Mouse (Mus musculus) retina, postnatal 1 day (tissue): Measurements from ENCODE around the gene Mtfr1l.

Source experiments
- DNase-seq: peaks from one replicate; pipeline ENCODE4 v3.0.0-alpha.2; 2012

Gene Mtfr1l

GRCm38 (mm10) chr4:134534932-134535786 lies at the start of gene Mtfr1l:
Gene Mtfr1l (minus strand): TSS chr4:134535387.
- peak; percentile 98 for DNase-seq

GRCm38 (mm10) chr4:134583513-134583912 lies 48.3 kb upstream of the Mtfr1l start:
- no peak for DNase-seq

- no peak for DNase-seq
These were observed 46.2 kb upstream of the Mtfr1l start for GRCm38 (mm10) chr4:134581365-134581764.

GRCm38 (mm10) chr4:134580351-134581148 lies 45.4 kb upstream of the Mtfr1l start:
- DNase-seq = peak; percentile 48

GRCm38 (mm10) chr4:134579620-134580019 lies 44.4 kb upstream of the Mtfr1l start:
- DNase-seq = no peak

- peak; percentile 48 for DNase-seq
These were observed 44.0 kb upstream of the Mtfr1l start for GRCm38 (mm10) chr4:134579212-134579611.

- no peak for DNase-seq
These were observed 43.2 kb upstream of the Mtfr1l start for GRCm38 (mm10) chr4:134578407-134578806.

- DNase-seq = no peak
These were observed 42.1 kb upstream of the Mtfr1l start for GRCm38 (mm10) chr4:134577281-134577680.

- DNase-seq = peak; percentile 92
These were observed 40.3 kb upstream of the Mtfr1l start for GRCm38 (mm10) chr4:134575486-134575885.

GRCm38 (mm10) chr4:134572449-134573300 lies 37.5 kb upstream of the Mtfr1l start:
- DNase-seq = peak; percentile 72

- DNase-seq = peak; percentile 63
These were observed 35.7 kb upstream of the Mtfr1l start for GRCm38 (mm10) chr4:134570704-134571451.

GRCm38 (mm10) chr4:134569831-134570230 lies 34.6 kb upstream of the Mtfr1l start:
- DNase-seq = no peak

GRCm38 (mm10) chr4:134569205-134569604 lies 34.0 kb upstream of the Mtfr1l start:
- no peak for DNase-seq

GRCm38 (mm10) chr4:134567377-134568226 lies 32.4 kb upstream of the Mtfr1l start:
- DNase-seq = peak; percentile 59

GRCm38 (mm10) chr4:134564093-134564492 lies 28.9 kb upstream of the Mtfr1l start:
- DNase-seq = no peak

- no peak for DNase-seq
These were observed 28.4 kb upstream of the Mtfr1l start for GRCm38 (mm10) chr4:134563624-134564023.

GRCm38 (mm10) chr4:134562014-134562413 lies 26.8 kb upstream of the Mtfr1l start:
- no peak for DNase-seq

- DNase-seq = no peak
These were observed 25.5 kb upstream of the Mtfr1l start for GRCm38 (mm10) chr4:134560699-134561098.

GRCm38 (mm10) chr4:134559154-134559553 lies 24.0 kb upstream of the Mtfr1l start:
- no peak for DNase-seq

- DNase-seq = no peak
These were observed 23.5 kb upstream of the Mtfr1l start for GRCm38 (mm10) chr4:134558570-134559113.
